Mouse (Mus musculus) gastrocnemius, adult 18-20 months (tissue): ENCODE results near the gene Gm26661. TPM values are rescaled to one million over a fixed set of nuclear protein-coding genes. Genes with fewer than 3 reads are reported as not detected.

Source experiments
- DNase-seq: peaks from one replicate; pipeline ENCODE4 v3.0.0; 2021; ENCODE audit warnings: low spot score
- total RNA-seq, 2 experiments: library from RNA; stranded (reverse); gene quantifications; 2 replicates each; pipeline ENCODE4 v1.2.3; 2021

Gm26661 gene
- total RNA-seq, 2 experiments from 2014 or later: not detected

GRCm38 (mm10) chr14:7819446-7819845 is 28.1 kb downstream of the Gm26661 start:
- DNase-seq: no peak

- DNase-seq: no peak
Observed at GRCm38 (mm10) chr14:7821341-7821740, 30.0 kb downstream of the Gm26661 start.

- peak; percentile 56 for DNase-seq
Observed at GRCm38 (mm10) chr14:7822693-7823092, 31.3 kb downstream of the Gm26661 start.

- DNase-seq: no peak
Observed at GRCm38 (mm10) chr14:7824651-7825268, 33.4 kb downstream of the Gm26661 start.

DNA sequence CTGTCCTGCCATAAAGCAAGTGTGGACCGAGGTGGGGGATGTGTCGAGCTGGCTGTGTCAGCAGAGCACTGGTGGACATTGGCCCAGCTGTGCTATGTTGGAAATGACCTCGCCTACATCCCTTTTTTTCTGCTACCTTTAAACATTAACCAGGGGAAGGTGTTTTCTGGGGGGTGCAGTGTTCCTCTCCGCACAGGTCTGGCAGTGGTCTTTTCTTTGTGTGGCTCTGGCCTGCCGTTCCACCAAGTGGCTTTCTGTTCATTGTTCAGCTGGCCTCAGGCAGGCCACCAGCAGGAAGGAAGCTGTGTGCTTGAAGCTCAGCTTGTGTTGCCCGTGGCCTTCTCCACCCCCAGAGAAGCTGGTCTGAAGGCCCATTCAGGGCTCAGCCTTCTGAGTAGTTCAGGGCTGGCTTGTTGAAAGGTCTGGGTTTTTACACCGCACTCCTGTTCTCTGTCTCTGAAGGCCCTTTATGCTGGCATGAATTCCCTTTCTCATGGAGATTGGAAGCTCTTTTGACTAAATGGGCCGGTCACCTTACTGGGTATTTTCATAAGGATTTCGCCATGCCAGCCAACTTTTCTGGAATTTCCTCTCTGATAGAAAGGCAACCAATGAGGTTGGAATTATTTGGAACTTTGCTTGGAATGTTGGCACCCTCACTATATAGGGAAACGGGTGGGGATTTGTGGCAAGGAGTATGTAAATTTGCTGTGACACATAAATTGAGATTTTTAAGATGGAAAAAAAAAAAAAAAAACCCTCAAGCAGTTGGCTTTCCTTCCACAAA is 35.0 kb downstream of the Gm26661 start:
- DNase-seq: no peak

DNA sequence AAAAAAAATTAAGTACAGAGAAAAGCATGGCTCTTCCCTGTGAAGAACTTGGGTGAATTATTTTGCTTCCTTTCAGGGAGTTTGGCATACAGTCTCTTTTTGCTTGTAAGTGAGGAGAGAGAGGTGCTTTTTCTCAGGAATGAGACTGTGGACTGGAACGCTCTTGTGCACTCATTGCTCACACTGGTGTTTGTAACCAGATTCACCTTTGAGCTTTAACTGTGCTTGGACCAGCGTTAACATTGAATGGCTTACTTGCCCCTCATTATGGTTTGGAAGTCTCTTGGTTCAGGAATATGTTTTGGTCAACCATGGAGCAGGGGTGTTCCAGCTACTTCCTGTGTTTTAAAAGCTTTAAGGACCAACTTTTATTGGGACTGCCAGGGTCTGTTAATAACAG is 37.8 kb downstream of the Gm26661 start:
- DNase-seq: no peak

- no peak for DNase-seq
Observed at GRCm38 (mm10) chr14:7831770-7832439, 40.5 kb downstream of the Gm26661 start.

DNA sequence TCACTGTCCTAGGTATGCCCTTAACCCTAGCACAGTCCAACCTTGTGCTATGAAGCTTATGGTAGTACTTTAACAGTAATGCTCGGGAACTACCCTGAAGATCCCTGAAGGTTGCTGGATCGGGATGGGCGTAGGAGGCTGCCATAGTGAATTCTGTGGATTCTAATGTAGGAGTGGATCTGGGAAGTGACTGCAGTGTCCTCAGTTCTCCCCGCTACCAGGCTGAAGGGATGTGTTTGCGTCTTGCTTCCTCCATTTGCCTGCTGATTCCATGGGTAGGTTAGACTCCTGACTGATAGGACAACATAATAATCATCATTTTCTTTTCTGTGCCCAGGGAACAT is 41.0 kb downstream of the Gm26661 start:
- no peak for DNase-seq

- DNase-seq: no peak
Observed at GRCm38 (mm10) chr14:7833458-7833857, 42.1 kb downstream of the Gm26661 start.

DNA sequence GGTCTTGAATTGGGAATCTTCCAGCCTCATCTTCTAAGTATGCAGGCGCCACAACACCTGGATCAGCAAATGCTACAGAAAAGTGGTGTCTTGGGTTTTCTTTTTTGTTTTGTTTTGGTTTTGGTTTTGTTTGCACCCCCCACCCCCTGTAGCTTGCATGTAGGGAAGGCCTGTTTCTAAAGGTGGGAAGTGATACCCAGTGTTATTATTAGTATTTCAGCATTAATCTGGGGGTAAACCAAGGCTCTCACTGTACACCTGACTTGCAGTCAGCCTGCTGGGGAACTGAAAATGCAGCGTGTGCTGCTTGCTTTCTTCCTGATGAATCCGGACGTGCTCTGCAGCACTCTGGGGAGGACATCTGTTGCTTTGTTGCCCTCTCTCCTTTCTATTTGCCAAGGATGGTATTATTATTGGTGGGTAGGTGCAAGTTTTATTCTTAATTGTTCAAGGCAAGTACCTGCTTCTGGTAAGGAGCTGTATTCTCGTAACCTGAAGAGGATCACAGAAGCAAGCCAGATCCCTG is 47.2 kb downstream of the Gm26661 start:
- DNase-seq: no peak

DNA sequence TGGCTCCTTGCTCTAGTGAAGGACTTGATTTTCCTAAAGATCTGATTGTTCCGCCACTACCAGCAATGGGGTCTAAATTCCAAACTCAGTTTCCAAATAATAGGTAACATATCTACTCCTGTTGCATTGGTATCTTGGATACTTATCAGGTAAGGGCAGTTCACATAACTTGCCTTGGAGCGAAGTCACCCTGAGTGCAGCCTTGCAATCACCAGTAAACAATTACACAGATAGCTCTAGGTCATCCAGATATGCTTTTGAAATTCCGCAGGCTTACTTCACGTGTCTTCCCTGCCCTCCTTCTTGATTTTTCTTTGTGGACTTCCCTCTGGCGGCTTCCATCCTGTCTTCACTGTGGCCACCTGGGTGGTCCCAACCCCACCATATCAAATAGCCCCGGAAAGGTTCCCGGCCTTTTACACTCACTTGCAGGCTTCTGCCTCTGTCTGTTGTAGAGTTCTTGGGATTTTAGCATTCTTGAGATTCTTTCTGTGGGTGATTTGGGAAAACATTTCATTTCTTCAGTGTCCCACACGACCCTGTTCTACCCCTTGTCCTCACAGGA is 48.6 kb downstream of the Gm26661 start:
- no peak for DNase-seq

Other genes starting within 250 kb of the Gm26661 start
- gene Gm3558, start 223.0 kb upstream of the Gm26661 start, total RNA-seq: under 1 TPM; 0.25 to 0.43 TPM
- gene Gm10338, start 196.0 kb upstream of the Gm26661 start, total RNA-seq: not detected
- not detected for gene Gm10128, start 147.6 kb upstream of the Gm26661 start, total RNA-seq
- gene Flnb, start 26.4 kb downstream of the Gm26661 start, total RNA-seq: 10 to 100 TPM in 1 of 2 experiments, 1 to 10 TPM in 1; 6.2 to 10.5 TPM
- gene Gm45521, start 165.7 kb downstream of the Gm26661 start, total RNA-seq: not detected
- not detected for gene Dnase1l3, start 203.0 kb downstream of the Gm26661 start, total RNA-seq
- 1 to 10 TPM; 7.6 to 8.6 TPM for gene Abhd6, start 211.3 kb downstream of the Gm26661 start, total RNA-seq